Mouse (Mus musculus) right cerebral cortex, postnatal 36 days (tissue): ENCODE measurements around the gene Lzts3.

ENCODE experiments used
- DNase-seq, 2 experiments: peaks; one replicate each; pipeline ENCODE4 v3.0.0; 2022; ENCODE audit warnings: low spot score in 2 of 2, mixed read lengths in 1 of 2

Gene Lzts3

DNA sequence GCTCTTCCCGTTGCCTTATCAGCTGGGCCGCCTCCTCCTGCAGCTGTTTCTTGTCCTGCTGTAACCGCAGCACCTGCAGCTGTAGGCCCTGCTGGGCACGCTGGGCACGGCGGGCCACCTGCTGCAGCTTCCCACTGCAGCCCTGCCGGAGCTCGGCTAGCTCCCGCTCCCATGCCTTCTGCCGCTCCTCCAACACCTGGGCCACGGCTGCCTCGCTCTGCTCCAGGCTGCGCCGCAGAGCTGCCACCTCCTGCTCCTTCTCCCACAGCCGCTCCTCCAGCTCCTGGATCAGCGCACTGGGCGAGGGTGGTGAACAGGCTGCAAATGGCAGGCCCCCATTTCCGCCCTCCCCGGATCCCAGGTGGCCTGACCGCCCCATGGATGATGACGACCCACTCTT, 6.8 kb downstream of the Lzts3 start:
- DNase-seq, result no peak

DNA sequence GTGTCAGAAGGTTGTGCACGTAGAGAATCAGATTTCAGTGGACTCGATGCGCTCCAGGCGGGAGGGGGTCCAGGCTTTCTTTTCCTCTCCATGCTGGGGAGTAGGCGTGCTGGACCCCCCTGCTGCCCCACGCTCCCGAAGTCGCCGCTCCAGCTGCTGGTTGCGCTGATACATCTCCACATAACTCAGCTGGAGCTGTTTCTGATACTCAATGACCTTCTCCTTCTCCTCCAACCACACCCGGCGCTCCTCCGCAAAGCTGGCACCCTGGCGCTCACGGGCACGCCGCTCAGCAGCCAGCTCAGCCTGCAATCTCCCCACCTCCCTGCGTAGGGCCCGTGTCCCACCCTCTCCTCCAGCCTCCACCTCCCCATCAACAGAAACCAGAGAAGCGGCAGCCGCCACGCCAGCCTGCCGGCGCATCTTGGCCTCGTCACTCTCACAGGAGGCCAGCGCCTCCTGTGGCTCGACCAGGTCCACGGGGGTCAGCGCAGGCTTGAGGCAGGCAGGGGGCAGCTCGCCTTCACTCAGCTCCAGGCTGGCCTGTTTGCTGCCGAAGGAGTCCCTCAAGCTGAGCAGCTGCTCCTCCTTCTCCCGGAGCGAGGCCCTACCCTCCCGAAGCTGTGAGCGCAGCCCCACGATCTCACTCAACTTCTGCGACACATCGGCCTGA, 7.7 kb downstream of the Lzts3 start:
- no peak for DNase-seq

DNA sequence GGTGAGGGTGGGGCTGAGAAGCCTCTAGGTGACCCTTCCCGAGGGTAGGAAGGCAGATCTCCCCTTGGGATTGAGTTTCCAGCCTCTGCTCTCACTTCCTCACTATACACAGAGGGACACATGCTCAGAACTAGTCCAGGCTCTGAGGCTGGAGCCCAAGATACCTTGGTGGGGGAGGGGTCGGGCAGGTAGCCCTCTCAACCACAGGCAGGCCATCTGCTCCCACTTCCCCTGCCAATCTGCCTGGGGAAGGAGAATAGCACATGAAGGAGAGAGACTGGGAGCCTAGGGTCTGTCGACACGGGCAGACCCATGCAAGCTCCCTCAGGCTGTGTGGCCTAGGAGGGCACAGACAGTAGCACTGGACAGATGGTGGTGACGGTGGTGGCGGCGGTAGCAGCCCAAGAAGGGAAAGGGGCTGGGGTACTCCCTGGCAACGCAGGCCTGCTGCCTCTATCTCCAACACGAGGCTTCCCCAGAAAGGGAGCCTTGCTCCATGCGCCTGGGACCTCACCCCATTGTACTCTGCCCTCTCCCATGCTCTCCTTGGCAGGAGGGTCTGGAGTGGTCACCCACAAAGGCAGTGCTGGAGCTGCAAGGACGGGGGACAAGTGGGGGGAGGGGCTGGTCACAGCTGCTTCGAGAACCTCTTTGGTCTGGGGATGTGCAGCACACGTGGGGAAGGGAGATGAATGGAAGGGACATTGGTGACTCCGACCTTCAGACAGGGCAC, 8.4 kb downstream of the Lzts3 start:
- no peak for DNase-seq

DNA sequence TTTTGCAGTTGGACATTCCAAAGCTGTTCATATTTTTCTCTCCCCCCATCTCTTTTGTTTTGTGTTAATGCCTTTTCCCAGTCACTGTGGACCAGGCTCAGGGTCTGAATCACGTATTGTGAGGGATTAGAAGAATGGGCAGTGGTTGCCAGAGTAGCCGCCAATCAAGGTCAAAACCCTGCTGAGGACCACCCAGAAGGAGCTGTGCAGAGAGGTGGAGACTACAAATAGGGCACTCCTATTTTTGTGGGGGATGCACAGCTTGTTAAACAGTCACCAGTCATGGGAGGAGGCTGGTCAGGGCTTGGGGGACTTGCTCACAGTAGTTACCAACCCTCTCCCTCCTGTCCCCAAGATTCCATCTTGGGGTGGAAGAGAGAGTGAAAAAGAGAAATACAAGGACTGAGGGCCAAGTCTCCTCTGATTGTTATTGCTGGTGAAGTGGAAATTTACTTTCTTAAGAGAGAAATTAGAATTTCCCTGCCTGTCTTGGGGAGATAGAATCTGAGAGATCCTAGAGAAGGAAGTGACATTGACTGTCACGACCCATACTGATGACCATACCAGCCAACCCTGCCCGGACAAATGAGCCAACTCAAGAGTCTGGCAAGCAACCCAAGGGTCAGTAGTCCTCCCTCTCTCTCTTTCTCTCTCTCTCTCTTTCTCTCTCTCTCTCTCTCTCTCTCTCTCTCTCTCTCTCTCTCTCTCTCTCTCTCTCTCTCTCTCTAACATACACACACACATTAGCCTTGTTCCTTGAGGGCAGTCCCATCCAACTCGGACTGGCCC, 9.5 kb downstream of the Lzts3 start:
- DNase-seq, result no peak

DNA sequence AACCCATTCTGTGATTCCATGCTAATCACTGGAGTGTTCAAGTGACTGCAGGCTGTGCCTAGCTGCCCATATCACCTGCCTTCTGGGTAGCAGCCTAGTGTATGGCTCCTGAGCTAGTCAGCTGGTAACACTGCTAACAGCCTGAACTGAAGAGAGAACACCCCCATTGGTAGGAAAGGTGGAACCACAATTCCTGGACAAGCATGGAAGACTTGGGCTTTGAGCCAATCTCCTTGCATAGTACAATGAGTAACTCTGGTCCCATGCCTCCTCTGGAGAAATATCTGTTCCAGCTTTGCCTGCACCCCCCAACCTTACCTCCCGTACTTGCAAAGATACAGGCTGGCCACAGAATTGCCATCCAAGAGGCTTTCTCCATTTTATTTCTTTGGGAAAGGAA, 10.2 kb downstream of the Lzts3 start:
- no peak for DNase-seq

DNA sequence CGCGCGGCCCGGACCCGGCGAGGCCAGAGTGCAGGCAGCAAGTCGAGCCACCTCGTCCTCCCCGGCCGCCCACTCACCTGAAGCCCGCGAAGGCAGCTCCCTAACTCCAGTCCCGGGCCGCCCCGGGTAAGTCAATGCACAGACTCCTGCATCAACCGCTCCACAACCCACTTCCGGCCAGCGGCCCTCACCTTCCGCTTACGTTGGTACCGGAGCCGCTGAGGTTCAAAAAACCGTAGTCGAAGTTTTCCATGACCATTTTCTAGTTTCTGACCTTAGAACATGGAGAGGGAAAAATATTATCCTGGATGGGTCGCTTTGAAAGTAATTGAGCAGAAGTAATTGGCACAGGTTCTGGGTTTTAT, 12.8 kb downstream of the Lzts3 start, which contains the start of the genes Fastkd5 and Ubox5:
Gene Fastkd5 (minus strand): TSS at position 189 of the 365 bp plus-strand sequence.
Gene Ubox5 (minus strand): TSS at position 200 of the 365 bp plus-strand sequence.
- peak; percentile 84 to 86 for DNase-seq

DNA sequence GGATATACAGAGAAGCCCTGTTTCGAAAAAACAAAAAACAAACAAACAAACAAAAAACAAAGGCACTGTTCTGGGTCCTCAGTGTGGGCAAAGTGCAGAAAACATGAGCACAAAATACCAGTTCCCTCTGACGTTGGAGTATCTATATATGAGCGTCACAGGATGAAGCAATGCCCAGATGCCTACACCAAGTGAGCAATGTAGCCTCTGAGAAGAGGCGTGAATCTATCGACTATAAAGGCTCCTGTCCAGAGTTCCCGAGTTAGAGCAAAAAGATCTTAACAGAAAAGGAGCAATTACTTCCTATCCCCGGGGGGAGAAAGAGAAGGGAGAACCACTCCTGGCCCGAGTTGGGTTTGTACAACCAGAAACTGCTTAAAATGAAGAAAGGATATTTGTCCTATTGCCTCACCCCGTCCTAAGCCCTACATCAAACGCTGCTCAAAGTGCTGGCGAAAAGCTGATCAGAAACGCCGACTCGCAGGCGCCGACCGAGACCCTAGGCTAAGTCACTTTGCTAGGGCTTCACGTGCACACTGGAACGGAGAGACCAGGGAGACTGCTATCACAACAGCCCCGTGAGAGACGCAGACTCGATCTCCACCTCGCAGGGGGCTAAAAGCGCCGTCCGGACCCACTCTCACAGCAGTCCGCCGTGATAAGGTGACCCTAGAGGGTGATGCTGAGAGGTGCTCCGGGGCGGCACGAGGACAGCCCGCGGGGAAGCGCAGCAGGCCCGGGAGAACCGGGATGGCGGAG, 13.3 kb downstream of the Lzts3 start:
- no peak for DNase-seq

DNA sequence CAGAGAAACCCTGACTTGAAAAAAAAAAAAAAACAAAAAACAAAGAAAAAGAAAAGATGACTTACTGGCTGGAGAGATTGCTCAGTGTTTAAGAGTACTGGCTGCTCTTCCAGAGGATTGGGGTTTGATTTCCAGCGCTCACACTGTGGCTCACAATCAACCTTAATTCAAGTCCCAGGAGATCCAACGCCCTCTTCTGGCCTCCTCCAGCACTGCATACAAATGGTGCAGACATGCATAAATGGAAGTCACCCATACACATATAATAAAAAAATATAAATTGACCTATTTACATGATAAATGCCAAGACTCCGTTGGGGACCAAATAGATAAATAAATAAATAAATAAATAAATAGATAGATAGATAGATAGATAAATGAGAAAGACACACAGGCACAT, 14.2 kb downstream of the Lzts3 start:
- DNase-seq, result no peak

DNA sequence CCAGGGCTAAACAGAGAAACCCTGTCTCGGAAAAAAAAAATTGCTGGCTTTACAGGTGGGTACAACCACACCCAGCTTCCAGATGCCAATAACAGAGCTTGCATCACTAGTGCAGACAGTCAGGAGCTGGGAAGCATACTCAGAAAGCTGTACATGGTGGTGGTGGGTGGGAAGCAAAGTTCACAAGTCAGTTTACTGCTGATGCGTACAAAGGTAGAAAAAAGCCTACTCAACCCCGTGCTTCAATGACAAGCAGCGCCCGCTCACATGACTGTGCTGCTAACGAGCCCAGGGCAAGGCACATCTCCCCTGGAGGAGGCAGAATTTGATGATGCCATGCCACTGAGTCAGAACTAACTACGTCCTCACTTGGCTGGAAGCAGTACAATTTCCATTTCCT, 23.6 kb downstream of the Lzts3 start:
- no peak for DNase-seq

DNA sequence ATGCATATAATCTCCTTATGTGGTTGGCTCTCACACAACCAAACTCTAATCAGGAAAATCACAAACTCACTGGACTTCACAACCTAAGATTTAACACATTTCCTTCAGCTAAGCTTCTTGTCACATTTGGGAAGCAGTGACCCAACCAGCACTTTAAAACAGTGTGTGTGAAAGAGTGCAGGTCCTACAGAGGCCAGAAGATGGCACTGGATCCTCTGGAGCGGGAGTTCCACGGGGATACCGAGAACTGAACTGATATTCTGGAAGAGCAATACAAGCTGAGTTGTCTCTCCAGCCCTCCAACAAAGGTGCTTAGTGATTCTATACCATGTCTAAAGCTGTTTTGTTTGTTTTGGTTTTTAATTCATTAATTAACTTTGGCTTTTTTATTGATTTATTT, 29.5 kb downstream of the Lzts3 start:
- no peak for DNase-seq

DNA sequence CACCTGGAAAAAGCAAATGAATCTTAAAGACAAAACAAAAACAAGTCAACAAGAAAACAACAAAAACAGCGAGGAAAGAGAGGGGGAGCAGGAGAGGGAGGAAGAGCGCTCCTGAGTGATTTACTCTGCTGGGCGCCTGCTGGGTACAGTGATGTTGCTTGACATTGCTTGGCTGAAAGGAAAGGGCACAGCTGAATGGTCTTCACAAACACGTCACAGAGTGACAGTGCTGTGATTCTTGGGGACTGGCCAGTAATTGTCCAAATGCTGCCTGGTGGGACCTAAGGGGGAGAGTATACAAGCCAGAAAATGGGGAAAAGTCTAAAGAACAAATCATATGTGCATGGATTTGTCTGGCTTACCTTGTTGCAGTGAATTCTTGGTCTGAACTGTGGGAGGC, 40.4 kb downstream of the Lzts3 start:
- DNase-seq, result no peak

DNA sequence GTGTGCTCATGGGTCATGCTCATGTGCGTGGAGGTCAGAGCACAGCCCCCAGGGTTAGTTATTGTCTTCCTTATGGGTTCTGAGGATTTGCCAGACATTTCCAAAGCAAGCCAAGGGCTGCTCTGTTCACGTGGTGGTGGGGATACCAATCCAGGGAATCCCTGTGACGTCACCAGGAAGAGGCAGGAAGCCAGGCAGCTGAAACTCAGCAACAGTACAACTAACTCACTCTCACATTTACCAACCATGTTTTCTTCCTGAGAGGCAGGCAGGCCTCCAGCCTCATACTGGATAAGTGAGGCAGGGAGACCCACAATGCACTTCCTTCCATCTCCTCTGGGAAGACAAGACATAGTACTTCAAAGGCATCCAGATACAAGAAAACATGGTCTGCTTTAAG, 44.2 kb downstream of the Lzts3 start:
- DNase-seq, result no peak

DNA sequence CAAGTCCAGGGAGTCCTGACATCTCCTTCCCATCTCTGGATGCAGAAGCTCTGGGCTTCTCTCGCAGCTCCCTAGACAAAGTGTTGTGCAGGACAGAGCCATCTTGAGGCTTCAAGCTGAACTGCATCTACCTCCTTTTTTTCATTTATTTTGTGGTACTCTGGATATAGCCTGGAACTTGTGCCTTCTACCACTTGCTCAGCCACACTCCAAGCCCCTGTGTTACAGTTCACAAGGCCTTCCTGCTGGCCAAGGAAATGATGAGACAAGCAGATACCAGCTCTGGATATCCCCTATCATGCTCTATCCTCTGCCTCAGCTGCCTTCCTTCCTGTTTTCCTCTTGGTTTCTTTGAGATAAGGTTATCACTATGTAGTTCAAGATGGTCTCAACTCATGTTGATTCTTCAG, 45.0 kb downstream of the Lzts3 start:
- no peak for DNase-seq

DNA sequence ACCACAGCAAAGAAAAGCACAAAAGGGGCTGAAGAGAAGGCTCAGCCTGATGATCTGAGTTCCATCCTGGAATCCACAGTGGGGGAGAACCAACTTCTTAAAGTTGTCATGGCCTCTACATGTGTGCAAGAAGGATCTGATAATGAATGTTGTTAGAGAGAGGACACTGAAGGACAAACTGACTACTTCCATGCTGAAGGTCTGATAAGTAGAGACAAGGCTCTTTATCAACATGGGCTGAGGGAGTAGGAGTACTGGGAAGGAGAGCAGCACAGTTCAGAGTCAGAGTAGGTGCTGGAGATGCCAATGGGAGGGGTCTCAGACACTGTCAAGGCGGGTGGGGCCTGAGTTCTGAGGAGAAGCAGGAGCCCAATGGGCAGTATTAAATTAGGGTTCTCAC, 47.0 kb downstream of the Lzts3 start:
- DNase-seq, result no peak

DNA sequence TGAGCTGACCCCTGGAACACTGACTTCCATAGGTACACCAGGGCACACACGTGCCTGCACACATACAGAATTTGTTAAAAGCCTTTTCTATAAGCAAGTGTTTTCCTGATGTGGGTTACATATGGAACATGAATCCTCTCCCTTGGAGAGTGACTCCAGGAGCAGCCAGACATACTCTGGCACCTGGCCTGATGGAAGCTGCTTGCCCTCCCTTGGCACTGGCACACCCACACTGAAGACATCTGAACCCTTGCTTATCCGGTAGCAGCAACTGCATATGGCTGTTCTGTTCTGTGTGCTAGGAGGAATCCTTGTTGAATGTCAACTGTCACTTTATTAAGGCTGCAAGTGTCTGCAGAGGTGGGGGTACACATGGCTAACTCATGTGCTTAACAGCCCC, 51.6 kb downstream of the Lzts3 start:
- no peak for DNase-seq

DNA sequence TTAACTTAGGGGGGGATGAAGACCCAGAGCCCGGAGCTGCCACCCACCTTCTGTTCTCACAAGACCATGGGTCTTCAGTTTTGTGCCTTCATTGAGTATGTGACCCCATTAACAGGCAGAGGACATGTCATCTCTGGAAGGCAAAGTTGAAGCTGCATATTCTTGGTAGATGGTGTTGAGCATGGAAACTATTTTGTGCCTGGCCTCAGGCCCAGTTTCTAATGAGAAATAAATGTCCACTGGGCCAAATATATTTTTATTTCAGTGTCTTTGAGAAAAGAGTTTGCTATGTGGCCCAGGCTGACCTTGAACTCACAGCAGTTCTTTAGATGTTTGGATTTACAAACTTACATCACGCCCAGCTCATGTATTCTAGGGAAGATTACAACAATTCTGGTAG, 52.8 kb downstream of the Lzts3 start:
- no peak for DNase-seq

DNA sequence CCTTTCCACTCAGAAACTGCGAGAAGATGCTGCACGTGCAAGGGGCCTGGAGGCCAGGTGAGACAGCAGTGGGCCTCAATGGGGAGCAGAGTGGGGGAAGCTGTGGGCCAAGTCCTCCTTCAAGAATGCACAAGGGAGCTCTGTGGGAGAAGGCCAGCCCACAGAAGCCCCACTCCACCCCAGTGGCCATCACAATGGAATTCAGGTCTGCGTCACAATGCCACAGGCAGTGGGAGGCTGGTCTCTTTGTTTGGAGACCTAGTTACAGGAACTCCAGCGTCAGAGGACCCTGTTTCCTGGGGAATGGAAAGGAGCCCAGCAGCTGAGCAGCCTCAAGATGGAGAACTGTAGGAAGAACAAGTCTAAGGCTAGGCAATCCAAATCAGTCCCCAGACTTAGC, 53.4 kb downstream of the Lzts3 start:
- DNase-seq, result no peak

DNA sequence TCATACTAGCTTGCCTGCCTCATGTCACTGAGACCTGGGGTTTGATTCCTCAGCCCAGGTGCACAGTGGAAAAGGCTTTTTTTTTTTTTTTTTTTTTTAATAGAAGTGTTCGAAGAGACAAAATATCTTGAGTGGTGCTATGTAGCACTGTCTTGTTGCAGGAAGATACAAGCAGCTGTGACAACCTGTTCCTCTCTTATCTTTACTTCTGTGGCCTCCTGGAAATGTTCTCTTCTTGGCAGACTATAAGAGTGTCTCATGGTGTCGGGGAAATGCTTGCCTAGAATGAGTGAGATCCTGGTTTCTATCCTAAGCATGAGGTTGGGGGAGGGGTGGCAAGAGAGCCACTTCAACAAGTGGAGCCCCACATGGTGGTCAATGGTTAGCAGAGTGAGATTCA, 54.2 kb downstream of the Lzts3 start:
- DNase-seq, result no peak

DNA sequence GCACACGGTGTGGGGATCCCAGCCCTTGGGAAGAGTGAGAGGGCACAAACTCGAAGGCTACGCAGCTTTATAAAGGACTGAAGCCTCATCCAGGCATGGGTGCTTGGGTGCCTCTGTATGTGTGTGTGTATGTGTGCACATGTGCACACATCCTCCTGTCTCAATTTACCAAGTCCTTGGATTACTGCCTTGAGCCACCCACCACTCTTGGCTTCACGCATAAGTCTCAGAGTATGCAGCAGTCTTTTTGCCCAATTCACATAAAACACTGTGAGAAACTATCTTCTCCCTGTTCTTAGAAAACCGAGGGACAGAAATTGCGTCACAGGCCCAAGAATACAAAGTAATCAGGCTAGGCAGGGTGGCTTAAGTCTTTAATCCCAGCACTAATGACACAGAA, 56.6 kb downstream of the Lzts3 start:
- DNase-seq, result peak; percentile 50 to 67

DNA sequence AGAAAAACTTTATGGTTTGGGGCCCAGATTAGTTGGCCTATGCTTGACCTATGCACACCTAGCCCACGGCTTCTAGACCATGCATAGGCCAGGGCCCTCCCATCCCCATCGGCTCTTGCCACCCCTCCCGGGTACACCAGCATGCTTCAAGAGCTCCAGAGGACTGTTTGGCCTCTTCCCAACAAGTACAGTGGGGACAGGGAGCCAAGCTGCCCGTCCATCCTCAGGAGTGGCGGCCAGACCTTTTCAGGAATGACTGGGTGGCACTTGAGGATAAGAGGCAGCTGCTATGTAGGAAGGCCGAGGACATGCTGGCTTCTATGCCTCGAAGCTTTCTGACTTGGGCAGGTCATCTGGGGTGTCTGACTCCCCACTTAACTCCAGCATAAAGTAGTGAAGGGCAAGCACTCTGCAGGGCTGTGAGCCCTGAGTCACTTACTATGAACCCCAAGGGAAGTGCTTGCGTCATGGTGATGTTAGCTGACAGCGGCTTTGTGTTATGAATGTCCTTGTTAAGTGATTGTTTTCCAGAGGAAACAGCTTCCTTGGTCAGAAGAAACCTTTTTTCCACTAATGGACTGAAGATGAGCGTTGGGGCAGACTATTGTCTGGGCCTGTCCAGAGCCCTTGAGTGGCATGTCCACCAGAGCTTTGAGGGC, 58.6 kb downstream of the Lzts3 start:
- no peak for DNase-seq
